Mouse (Mus musculus) intestine, embryonic 16.5 days (tissue): ENCODE results near the gene 6030458C11Rik. TPM values are rescaled to one million over a fixed set of nuclear protein-coding genes. Genes with fewer than 3 reads are reported as not detected.

Experiments
- ATAC-seq: fragments of 200-750 bp; cut with Nextera tagmentation; 2 replicates; pipeline ENCODE4 v1.8.0; 2017; ENCODE audit warnings: moderate TSS enrichment, moderate library complexity
- H3K27ac ChIP-seq: fragments of 300-500 bp; sonication (generic); 2 replicates; pipeline ENCODE4 v1.5.1; 2014; ENCODE audit warnings: mild to moderate bottlenecking, low read length
- H3K27me3 ChIP-seq: fragments of 300-500 bp; sonication (generic); replicated peaks from 2 replicates; pipeline ENCODE4 v1.6.1; 2014; ENCODE audit warnings: low read length, control low read depth, mixed read lengths; ENCODE audit not compliant: control insufficient read depth, insufficient read depth
- H3K36me3 ChIP-seq: fragments of 300-500 bp; sonication (generic); 2 replicates; pipeline ENCODE4 v1.6.1; 2014; ENCODE audit warnings: low read length, control low read depth; ENCODE audit not compliant: control insufficient read depth, insufficient read depth
- H3K4me1 ChIP-seq: fragments of 300-500 bp; sonication (generic); 2 replicates; pipeline ENCODE4 v1.6.1; 2014; ENCODE audit warnings: low read length, control low read depth, mixed read lengths; ENCODE audit not compliant: control insufficient read depth, insufficient read depth
- H3K4me2 ChIP-seq: fragments of 300-500 bp; sonication (generic); 2 replicates; pipeline ENCODE4 v1.6.1; 2014; ENCODE audit warnings: low read depth, low read length, control low read depth
- H3K4me3 ChIP-seq: fragments of 300-500 bp; sonication (generic); 2 replicates; pipeline ENCODE4 v1.5.1; 2014; ENCODE audit warnings: mild to moderate bottlenecking, low read length
- H3K9ac ChIP-seq: fragments of 300-500 bp; sonication (generic); 2 replicates; pipeline ENCODE4 v1.6.1; 2014; ENCODE audit warnings: low read depth, low read length
- H3K9me3 ChIP-seq: fragments of 300-500 bp; sonication (generic); 2 replicates; pipeline ENCODE4 v1.6.1; 2016; ENCODE audit warnings: low read length, control low read depth; ENCODE audit not compliant: control insufficient read depth
- WGBS: fragments of 180-500 bp; shearing (Covaris S2); extraction: QIAGEN DNeasy Blood & Tissue Kit; methylation state at CpG from one replicate; pipeline ENCODE4 v1.1.7; 2014; 5-methylcytosine and 5-hydroxymethylcytosine counted together
- microRNA-seq: library from miRNA; unstranded; fragments of <30 nt; microRNA quantifications from one replicate; pipeline ENCODE4, GENCODE M21; 2016
- polyA plus RNA-seq: library from polyadenylated mRNA; unstranded; fragments of >200 nt; fragmentation: Nextera tagmentation; extraction: Ambion mirVana; gene quantifications from 2 replicates; pipeline ENCODE4 v1.2.1, GENCODE M21; 2015

The 6030458C11Rik gene
- polyA plus RNA-seq, 1 experiment from 2014 or later, result 28.9 TPM

DNA sequence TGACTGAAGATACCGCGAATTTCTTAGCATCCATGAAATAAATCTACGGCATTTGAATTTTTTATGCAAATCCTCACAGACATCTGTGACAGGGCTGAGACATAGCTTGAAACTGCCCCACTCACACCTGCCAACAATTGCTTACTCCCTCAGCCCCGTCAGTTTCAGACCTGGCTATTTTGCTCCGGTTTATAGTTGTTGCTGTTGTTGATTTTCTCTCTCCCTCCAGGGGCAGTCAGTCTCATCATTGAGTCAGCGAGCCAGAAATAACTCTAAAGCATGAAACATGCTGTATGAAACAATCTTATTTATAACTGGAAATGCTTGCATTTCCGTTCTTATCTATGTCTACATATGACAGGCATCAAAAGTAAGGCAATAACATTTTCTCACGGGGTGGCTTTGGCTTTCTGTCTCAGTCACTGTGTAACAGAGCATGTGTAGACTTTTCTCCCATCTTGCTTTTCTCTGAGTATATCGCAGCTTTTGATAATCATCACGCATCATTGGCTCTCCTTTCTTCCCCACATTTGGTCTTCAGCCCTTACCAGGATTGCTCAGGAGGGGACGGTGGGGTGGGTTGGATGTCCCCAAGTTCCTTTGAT lies 50.2 kb downstream of the 6030458C11Rik start:
- no peak overlapping the region for H3K9ac ChIP-seq

DNA sequence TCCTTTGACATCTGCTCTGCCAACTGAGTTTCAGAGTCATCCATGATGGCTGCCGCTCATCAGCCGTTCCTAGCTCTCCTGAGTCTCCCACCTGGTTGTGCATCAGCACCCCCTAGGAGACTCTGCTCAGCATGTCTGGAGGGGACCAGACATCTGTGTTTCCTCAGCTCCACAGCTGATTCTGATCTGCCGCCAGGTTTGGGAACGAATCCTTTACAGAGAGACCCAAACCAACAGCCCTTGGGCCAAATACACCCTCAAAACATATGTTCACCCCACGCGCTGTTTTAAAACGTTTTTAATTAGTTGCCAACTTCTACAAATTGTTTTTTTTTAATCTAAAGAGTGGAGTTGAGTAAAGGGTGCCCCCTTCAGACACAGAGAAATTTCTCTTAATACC lies 53.5 kb downstream of the 6030458C11Rik start:
- H3K27ac ChIP-seq, result no peak overlapping the region
- H3K27me3 ChIP-seq, result no peaks in the 10 kb centered on the region
- H3K9ac ChIP-seq, result no peak overlapping the region
- WGBS, result 69% methylated on average over 7 of the region's 7 CpGs
- no peak overlapping the region for H3K4me3 ChIP-seq
- no peak overlapping the region for H3K4me2 ChIP-seq
- H3K4me1 ChIP-seq, result no peaks in the 10 kb centered on the region
- no peaks in the 10 kb centered on the region for H3K36me3 ChIP-seq
- no peak for ATAC-seq
- no peaks in the 10 kb centered on the region for H3K9me3 ChIP-seq

More for the DNA sequence above, 50.2 kb downstream of the 6030458C11Rik start:
- no peaks in the 10 kb centered on the region for H3K9me3 ChIP-seq
- WGBS, result 76% methylated on average over 11 of the region's 11 CpGs
- ATAC-seq, result no peak
- no peaks in the 10 kb centered on the region for H3K27me3 ChIP-seq
- H3K27ac ChIP-seq, result no peak overlapping the region
- H3K4me1 ChIP-seq, result no peaks in the 10 kb centered on the region
- no peaks in the 10 kb centered on the region for H3K36me3 ChIP-seq
- no peak overlapping the region for H3K4me3 ChIP-seq
- H3K4me2 ChIP-seq, result no peak overlapping the region

DNA sequence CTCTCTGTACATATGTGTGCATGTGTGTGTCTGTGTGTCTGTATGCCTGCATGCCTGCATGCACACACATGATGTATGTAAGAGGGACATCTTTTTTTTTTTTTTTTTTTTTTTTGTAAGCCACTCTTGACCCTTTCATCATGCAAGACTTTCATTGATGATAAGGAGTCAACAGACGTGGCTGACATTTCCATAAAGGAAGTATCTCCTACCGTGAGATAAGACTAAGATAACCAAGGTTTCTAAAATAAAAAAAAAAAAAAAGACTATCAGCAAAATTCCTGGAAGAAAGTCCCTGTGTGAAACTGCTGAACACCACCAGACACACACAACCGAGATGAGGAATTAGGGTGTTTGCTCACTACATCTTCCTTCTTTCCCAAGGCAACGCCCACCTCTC lies 57.6 kb downstream of the 6030458C11Rik start:
- WGBS, result 60% methylated on average over 4 of the region's 4 CpGs
- H3K27me3 ChIP-seq, result no peaks in the 10 kb centered on the region
- no peak overlapping the region for H3K27ac ChIP-seq
- no peaks in the 10 kb centered on the region for H3K4me1 ChIP-seq
- H3K9ac ChIP-seq, result no peak overlapping the region
- H3K4me2 ChIP-seq, result no peak overlapping the region
- no peak overlapping the region for H3K4me3 ChIP-seq
- no peaks in the 10 kb centered on the region for H3K36me3 ChIP-seq
- no peak for ATAC-seq
- no peaks in the 10 kb centered on the region for H3K9me3 ChIP-seq

DNA sequence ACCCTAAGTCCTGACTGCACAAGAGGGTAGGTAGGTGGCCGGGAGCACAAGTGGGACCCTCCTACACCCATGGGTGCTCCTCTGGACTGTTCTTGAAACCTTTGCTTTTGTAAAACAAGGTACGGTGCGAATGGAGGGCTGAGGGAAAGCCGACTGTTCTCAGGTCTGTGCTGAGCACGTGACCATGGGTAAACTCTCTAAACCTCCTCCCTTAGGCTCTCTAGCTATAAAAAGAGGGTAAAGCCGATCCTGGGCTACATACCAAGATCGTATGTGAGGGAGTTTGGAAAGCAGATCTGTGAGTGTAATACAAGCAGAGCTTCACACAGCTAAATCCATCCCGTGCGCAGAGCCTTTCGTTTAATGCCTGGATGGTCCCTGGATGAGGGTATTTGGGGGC lies 61.3 kb downstream of the 6030458C11Rik start:
- Histone ChIP-seq H3K4me1 (no peaks in the 10 kb centered on the region), H3K9ac (no peak overlapping the region), H3K4me3 (no peak overlapping the region), H3K27ac (no peak overlapping the region), H3K36me3 (no peaks in the 10 kb centered on the region), H3K4me2 (no peak overlapping the region), H3K9me3 (no peaks in the 10 kb centered on the region), H3K27me3 (no peaks in the 10 kb centered on the region; the same call in 1 of the 2 replicates)
- 61% methylated on average over 10 of the region's 10 CpGs for WGBS
- ATAC-seq, result no peak

DNA sequence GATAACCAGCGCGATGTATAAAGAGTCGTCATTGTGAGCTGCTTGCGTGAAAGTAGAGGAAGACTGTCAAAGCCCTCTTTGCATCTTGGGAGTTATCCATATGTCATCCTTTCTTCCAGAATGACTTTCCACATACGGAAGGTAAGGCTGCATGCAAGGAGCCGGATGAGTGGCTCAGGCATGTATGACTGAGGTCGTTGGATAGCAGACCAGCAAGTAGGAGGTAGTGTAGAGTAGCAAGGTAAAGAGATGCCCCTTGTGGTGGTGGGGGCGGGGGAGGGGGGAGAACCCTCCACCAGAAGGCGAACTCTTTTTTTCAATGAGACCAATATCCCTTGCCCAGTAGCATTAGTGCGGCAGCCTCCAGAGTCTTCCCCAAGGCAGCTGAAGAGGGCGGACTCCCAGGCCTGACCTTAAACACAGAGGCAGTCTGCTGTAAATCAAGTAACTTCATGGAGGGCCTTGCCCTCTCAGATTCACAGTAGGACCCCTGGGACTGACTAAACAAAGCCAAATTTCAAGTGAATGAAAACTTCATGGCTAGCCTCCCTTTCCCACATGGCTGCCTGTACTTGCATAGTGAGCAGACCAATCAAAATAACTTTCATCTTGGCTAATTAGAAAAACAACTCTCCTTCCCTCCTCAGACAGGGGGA lies 62.1 kb downstream of the 6030458C11Rik start:
- H3K4me3 ChIP-seq, result no peak overlapping the region
- H3K36me3 ChIP-seq, result no peaks in the 10 kb centered on the region
- H3K27ac ChIP-seq, result no peak overlapping the region
- H3K4me1 ChIP-seq, result no peaks in the 10 kb centered on the region
- H3K9ac ChIP-seq, result no peak overlapping the region
- H3K4me2 ChIP-seq, result no peak overlapping the region
- 80% methylated on average over 11 of the region's 11 CpGs for WGBS
- no peaks in the 10 kb centered on the region; the same call in 1 of the 2 replicates for H3K27me3 ChIP-seq
- no peak for ATAC-seq
- no peaks in the 10 kb centered on the region for H3K9me3 ChIP-seq

DNA sequence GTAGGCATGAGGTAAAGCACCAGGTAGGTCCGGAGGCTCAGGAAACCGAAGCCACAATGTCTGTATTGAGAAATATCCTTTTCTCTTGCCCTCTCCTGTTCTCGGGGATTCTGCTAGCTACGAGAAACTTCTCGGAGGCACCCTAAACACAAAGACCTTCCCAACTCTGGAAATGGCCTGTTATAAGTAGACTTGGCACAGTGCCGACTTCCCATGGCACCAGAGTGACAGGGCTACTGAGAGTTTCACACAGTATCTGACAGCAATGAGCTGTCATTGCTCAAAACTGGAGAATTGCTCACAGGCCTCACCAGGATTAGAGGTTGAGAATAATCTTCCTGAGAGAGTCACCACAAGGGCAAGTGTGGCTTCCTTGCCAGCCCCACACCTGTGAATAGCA lies 63.7 kb downstream of the 6030458C11Rik start:
- Histone ChIP-seq H3K4me1 (no peaks in the 10 kb centered on the region), H3K4me3 (no peak overlapping the region), H3K4me2 (no peak overlapping the region), H3K27me3 (no peaks in the 10 kb centered on the region; the same call in 1 of the 2 replicates), H3K9me3 (no peaks in the 10 kb centered on the region), H3K36me3 (no peaks in the 10 kb centered on the region), H3K27ac (no peak overlapping the region), H3K9ac (no peak overlapping the region)
- 82% methylated on average over 6 of the region's 6 CpGs for WGBS
- no peak for ATAC-seq

DNA sequence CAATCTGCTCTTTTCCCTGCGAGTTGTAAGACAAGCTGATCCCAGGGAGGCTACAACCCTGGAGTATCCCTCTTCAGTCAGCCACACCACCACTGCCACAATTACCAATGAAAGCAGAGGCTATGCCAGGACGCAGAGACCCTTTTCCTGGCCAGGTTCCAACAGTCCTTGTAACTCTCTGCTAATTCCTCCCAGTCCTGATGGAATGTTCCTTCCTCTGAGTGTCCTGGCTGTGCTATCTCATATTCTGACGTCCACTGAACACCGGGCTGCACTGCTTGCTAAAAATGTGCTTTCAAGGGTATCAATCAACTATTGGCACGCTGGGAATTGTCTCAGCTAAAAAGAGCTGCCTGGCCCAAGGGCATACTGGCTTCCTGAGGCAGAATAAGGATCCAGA lies 66.0 kb downstream of the 6030458C11Rik start:
- Histone ChIP-seq H3K27ac (no peak overlapping the region), H3K9ac (no peak overlapping the region), H3K4me1 (no peaks in the 10 kb centered on the region), H3K4me3 (no peak overlapping the region), H3K36me3 (no peaks in the 10 kb centered on the region), H3K4me2 (no peak overlapping the region), H3K9me3 (no peaks in the 10 kb centered on the region), H3K27me3 (no peaks in the 10 kb centered on the region; the same call in 1 of the 2 replicates)
- no peak for ATAC-seq
- 46% methylated on average over 5 of the region's 5 CpGs for WGBS

Small RNA genes lying within 50 kb of the gene (microRNA-seq; reads per million reads assigned to microRNA genes)
- gene Gm47288, result not detected

Other genes starting within 250 kb of the 6030458C11Rik start
- gene Pdzd2, start 84.7 kb downstream of the 6030458C11Rik start, polyA plus RNA-seq, result 9.1 and 10.7 TPM in 2 replicates
- gene Drosha, start 166 bp upstream of the 6030458C11Rik start, polyA plus RNA-seq, result 25.2 and 25.6 TPM in 2 replicates